Mouse (Mus musculus) gastrocnemius, adult 2 months (tissue): ENCODE data around the gene Mrnip. TPM values are rescaled to one million over a fixed set of nuclear protein-coding genes. Genes with fewer than 3 reads are reported as not detected.
A peak's percentile ranks its signal among the peaks of the same experiment; 100 is the strongest.

Source experiments
- DNase-seq: peaks from one replicate; pipeline ENCODE4 v3.0.0; 2022
- H3K27ac ChIP-seq: fragments of 200-600 bp; 2 replicates; pipeline ENCODE4 v1.8.1; 2022; ENCODE audit warnings: mild to moderate bottlenecking
- H3K4me3 ChIP-seq: fragments of 200-600 bp; 2 replicates; pipeline ENCODE4 v1.8.1; 2022; ENCODE audit warnings: mild to moderate bottlenecking, moderate library complexity
- CTCF ChIP-seq: fragments of 200-600 bp; IDR thresholded peaks from 2 replicates; pipeline ENCODE4 v1.8.1; 2022; ENCODE audit warnings: antibody characterized with exemption, mild to moderate bottlenecking, moderate library complexity
- intact Hi-C: fragments of 180-260 bp; cut with DNase I; formaldehyde crosslinking; loops from one replicate; pipeline ENCODE4 v1.15.1; 2025
- total RNA-seq, 2 experiments: library from RNA; stranded (reverse); gene quantifications; 2 replicates each; pipeline ENCODE4 v1.2.3; 2021

The Mrnip gene
- total RNA-seq, 2 experiments from 2014 or later = 2.4 to 3.1 TPM

- Histone ChIP-seq H3K27ac (no peak overlapping the region), H3K4me3 (no peak overlapping the region)
- DNase-seq = no peak
- intact Hi-C loops = no loop called here
- no peak for TF ChIP-seq CTCF
These were observed 26.2 kb upstream of the Mrnip start for GRCm38 (mm10) chr11:50147958-50148476.

- no peak for TF ChIP-seq CTCF
- H3K27ac ChIP-seq = peak overlapping the region; percentile 1; the same call in 1 of the 2 replicates
- intact Hi-C loops = no loop called here
- peak; percentile 49 for DNase-seq
- no peak overlapping the region for H3K4me3 ChIP-seq
These were observed 25.0 kb upstream of the Mrnip start for GRCm38 (mm10) chr11:50149200-50149599.

GRCm38 (mm10) chr11:50149603-50150150, 24.6 kb upstream of the Mrnip start:
- no peak overlapping the region for H3K4me3 ChIP-seq
- peak overlapping the region; percentile 1; the same call in 1 of the 2 replicates for H3K27ac ChIP-seq
- no peak for TF ChIP-seq CTCF
- DNase-seq = no peak
- intact Hi-C loops = no loop called here

GRCm38 (mm10) chr11:50151374-50151773, 22.9 kb upstream of the Mrnip start:
- no peak for DNase-seq
- Histone ChIP-seq H3K27ac (no peak overlapping the region), H3K4me3 (no peak overlapping the region)
- intact Hi-C loops = no loop called here
- TF ChIP-seq CTCF = no peak

GRCm38 (mm10) chr11:50154166-50154565, 20.1 kb upstream of the Mrnip start:
- Histone ChIP-seq H3K27ac (no peak overlapping the region), H3K4me3 (no peak overlapping the region)
- intact Hi-C loops = no loop called here
- DNase-seq = no peak
- TF ChIP-seq CTCF = no peak

GRCm38 (mm10) chr11:50154777-50155520, 19.3 kb upstream of the Mrnip start:
- TF ChIP-seq CTCF = no peak
- no peak for DNase-seq
- intact Hi-C loops = no loop called here
- no peak overlapping the region for H3K27ac ChIP-seq
- H3K4me3 ChIP-seq = no peak overlapping the region

GRCm38 (mm10) chr11:50155785-50156184, 18.5 kb upstream of the Mrnip start:
- no peak for DNase-seq
- TF ChIP-seq CTCF = no peak
- Histone ChIP-seq H3K27ac (no peak overlapping the region), H3K4me3 (no peak overlapping the region)
- intact Hi-C loops = no loop called here

- H3K4me3 ChIP-seq = no peak overlapping the region
- intact Hi-C loops = no loop called here
- no peak overlapping the region for H3K27ac ChIP-seq
- DNase-seq = no peak
- TF ChIP-seq CTCF = no peak
These were observed 17.5 kb upstream of the Mrnip start for GRCm38 (mm10) chr11:50156725-50157258.

- no peak overlapping the region for H3K27ac ChIP-seq
- TF ChIP-seq CTCF = no peak
- no peak for DNase-seq
These were observed 15.9 kb upstream of the Mrnip start for GRCm38 (mm10) chr11:50158346-50158745.

GRCm38 (mm10) chr11:50159347-50159746, 14.9 kb upstream of the Mrnip start:
- no peak for TF ChIP-seq CTCF
- no peak overlapping the region for H3K27ac ChIP-seq
- H3K4me3 ChIP-seq = no peak overlapping the region
- intact Hi-C loops = no loop called here
- no peak for DNase-seq

More at GRCm38 (mm10) chr11:50158346-50158745, 15.9 kb upstream of the Mrnip start:
- intact Hi-C loops = no loop called here
- H3K4me3 ChIP-seq = no peak overlapping the region

- intact Hi-C loops = loop anchor here (1.0 to 10.0 kb wide), 2 partner anchors 70 to 203 kb away; no protein-coding TSS in a partner anchor
- peak; percentile 69 for DNase-seq
- peak overlapping the region; percentile 50 for H3K27ac ChIP-seq
These were observed 12.5 kb upstream of the Mrnip start for GRCm38 (mm10) chr11:50161578-50162304.

GRCm38 (mm10) chr11:50162338-50163050, 11.8 kb upstream of the Mrnip start:
- DNase-seq = no peak
- Histone ChIP-seq H3K4me3 (no peak overlapping the region), H3K27ac (peak overlapping the region; percentile 50)
- intact Hi-C loops = loop anchor here (10.0 kb wide), 1 partner anchor 202 kb away; no protein-coding TSS in a partner anchor
- TF ChIP-seq CTCF = no peak

More at GRCm38 (mm10) chr11:50161578-50162304, 12.5 kb upstream of the Mrnip start:
- TF ChIP-seq CTCF = peak; percentile 90
- H3K4me3 ChIP-seq = no peak overlapping the region
